Mouse (Mus musculus) liver, embryonic 11.5 days (tissue): ENCODE data around the gene Taf12. TPM values are rescaled to one million over a fixed set of nuclear protein-coding genes. Genes with fewer than 3 reads are reported as not detected.
A peak's percentile ranks its signal among the peaks of the same experiment; 100 is the strongest.
"Not testable (repeated sequence)": the region's sequence is repeated elsewhere in the genome, so short reads cannot be mapped to it uniquely, and the experiment has no call there.

Experiments
- ATAC-seq: fragments of 200-750 bp; cut with Nextera tagmentation; replicated peaks from 2 replicates; pipeline ENCODE4 v1.8.0; 2017; ENCODE audit warnings: moderate number of reproducible peaks, mild to moderate bottlenecking, moderate TSS enrichment, moderate library complexity; ENCODE audit not compliant: low FRiP score
- DNase-seq: peaks from one replicate; pipeline ENCODE4 v3.0.0-alpha.2; 2017; ENCODE audit warnings: low spot score
- H3K27ac ChIP-seq: fragments of 300-500 bp; sonication (generic); 2 replicates; pipeline ENCODE4 v1.5.1; 2014; ENCODE audit warnings: mild to moderate bottlenecking, low read depth, low read length, control low read depth
- H3K27me3 ChIP-seq: fragments of 300-500 bp; sonication (generic); replicated peaks from 2 replicates; pipeline ENCODE4 v1.6.1; 2014; ENCODE audit warnings: low read length, mixed read lengths; ENCODE audit not compliant: control insufficient read depth, insufficient read depth
- H3K36me3 ChIP-seq: fragments of 300-500 bp; sonication (generic); 2 replicates; pipeline ENCODE4 v1.6.1; 2014; ENCODE audit warnings: mild to moderate bottlenecking, low read length, moderate library complexity, mixed read lengths; ENCODE audit not compliant: control insufficient read depth, insufficient read depth
- H3K4me1 ChIP-seq: fragments of 300-500 bp; sonication (generic); replicated peaks from 2 replicates; pipeline ENCODE4 v1.6.1; 2014; ENCODE audit warnings: low read length, mixed read lengths; ENCODE audit not compliant: control insufficient read depth, insufficient read depth
- H3K4me2 ChIP-seq: fragments of 300-500 bp; sonication (generic); 2 replicates; pipeline ENCODE4 v1.6.1; 2014; ENCODE audit warnings: mild to moderate bottlenecking, control low read depth, moderate library complexity
- H3K4me3 ChIP-seq: fragments of 300-500 bp; sonication (generic); 2 replicates; pipeline ENCODE4 v1.5.1; 2014; ENCODE audit warnings: low read depth, low read length, control low read depth
- H3K9ac ChIP-seq: fragments of 300-500 bp; sonication (generic); 2 replicates; pipeline ENCODE4 v1.6.1; 2014; ENCODE audit warnings: low read depth, low read length, control low read depth
- H3K9me3 ChIP-seq: fragments of 300-500 bp; sonication (generic); 2 replicates; pipeline ENCODE4 v1.6.1; 2016; ENCODE audit warnings: low read length, inconsistent platforms, mixed read lengths; ENCODE audit not compliant: control insufficient read depth
- WGBS: fragments of 180-500 bp; shearing (Covaris S2); extraction: QIAGEN DNeasy Blood & Tissue Kit; methylation state at CpG from one replicate; pipeline ENCODE4 v1.1.7; 2014; 5-methylcytosine and 5-hydroxymethylcytosine counted together
- polyA plus RNA-seq: library from polyadenylated mRNA; unstranded; fragments of >200 nt; fragmentation: Nextera tagmentation; extraction: Ambion mirVana; gene quantifications from 2 replicates; pipeline ENCODE4 v1.2.1, GENCODE M21; 2014

Gene Taf12
- polyA plus RNA-seq, 1 experiment from 2014 or later = 80.2 TPM

GRCm38 (mm10) chr4:132262358-132262616 lies 11.9 kb upstream of the Taf12 start:
- DNase-seq (no peak), ATAC-seq (no peak)
- Histone ChIP-seq H3K4me1 (peaks cover 12% of the 10 kb centered on the region), H3K9ac (peak overlapping the region; percentile 93), H3K9me3 (no peaks in the 10 kb centered on the region), H3K4me2 (peak overlapping the region; percentile 62), H3K4me3 (peak overlapping the region; percentile 86), H3K36me3 (no peaks in the 10 kb centered on the region), H3K27me3 (no peaks in the 10 kb centered on the region), H3K27ac (peak overlapping the region; percentile 96)
- WGBS = 58% methylated on average over 5 of the region's 5 CpGs

- no peak for DNase-seq
- H3K27me3 ChIP-seq = no peaks in the 10 kb centered on the region
- WGBS = 82% methylated on average over 7 of the region's 7 CpGs
These were observed 10.9 kb upstream of the Taf12 start for GRCm38 (mm10) chr4:132263313-132263712.

GRCm38 (mm10) chr4:132266835-132267349 lies 7.3 kb upstream of the Taf12 start:
- Histone ChIP-seq H3K36me3 (no peaks in the 10 kb centered on the region), H3K27me3 (no peaks in the 10 kb centered on the region), H3K27ac (no peak overlapping the region), H3K4me3 (no peak overlapping the region), H3K4me1 (peaks cover 12% of the 10 kb centered on the region), H3K9me3 (no peaks in the 10 kb centered on the region), H3K9ac (no peak overlapping the region), H3K4me2 (no peak overlapping the region)
- WGBS = 84% methylated on average over 3 of the region's 3 CpGs
- ATAC-seq = no peak
- no peak for DNase-seq

More at GRCm38 (mm10) chr4:132263313-132263712, 10.9 kb upstream of the Taf12 start:
- no peak overlapping the region for H3K9ac ChIP-seq
- ATAC-seq = no peak
- H3K36me3 ChIP-seq = no peaks in the 10 kb centered on the region
- no peak overlapping the region for H3K27ac ChIP-seq
- peaks cover 12% of the 10 kb centered on the region for H3K4me1 ChIP-seq
- H3K9me3 ChIP-seq = no peaks in the 10 kb centered on the region
- H3K4me2 ChIP-seq = no peak overlapping the region
- no peak overlapping the region for H3K4me3 ChIP-seq

- Histone ChIP-seq H3K27ac (0 out of 2 replicates have a peak overlapping the region, but pooled peaks have one; percentile 11), H3K9me3 (no peaks in the 10 kb centered on the region), H3K4me1 (peaks cover 7% of the 10 kb centered on the region), H3K4me2 (peak overlapping the region; percentile 14; the same call in 1 of the 2 replicates), H3K4me3 (no peak overlapping the region), H3K9ac (no peak overlapping the region), H3K36me3 (no peaks in the 10 kb centered on the region), H3K27me3 (no peaks in the 10 kb centered on the region)
- WGBS = 11% methylated on average over 6 of the region's 6 CpGs
- DNase-seq = no peak
- ATAC-seq = no peak
These were observed 5.1 kb upstream of the Taf12 start for GRCm38 (mm10) chr4:132268871-132269739.

GRCm38 (mm10) chr4:132269740-132270560 lies 4.2 kb upstream of the Taf12 start:
- ATAC-seq = peak; percentile 76
- peak; percentile 86 for DNase-seq

DNA sequence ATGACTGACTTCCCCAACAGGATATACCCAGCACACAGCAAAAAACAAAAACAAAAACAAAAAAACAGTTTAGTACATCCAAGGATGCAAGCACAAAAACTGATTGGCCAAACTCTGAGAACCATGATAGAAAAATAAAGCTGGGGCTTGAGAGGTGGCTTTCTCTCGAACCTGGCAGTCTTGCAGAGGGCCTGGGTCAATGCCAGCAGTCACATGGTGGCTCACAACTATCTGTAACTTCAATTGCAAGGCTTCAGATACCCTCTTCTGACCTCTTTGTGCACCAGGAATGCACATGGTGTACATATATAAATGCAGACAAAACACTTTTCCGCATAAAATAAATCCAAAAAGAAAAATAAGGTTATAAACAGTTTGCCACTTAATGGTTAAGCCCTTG lies 1.0 kb upstream of the Taf12 start:
- no peaks in the 10 kb centered on the region for H3K36me3 ChIP-seq
- H3K4me3 ChIP-seq = peak overlapping the region; percentile 89; the same call in 1 of the 2 replicates
- H3K27ac ChIP-seq = no peak overlapping the region
- ATAC-seq (no peak), DNase-seq (no peak)
- no peaks in the 10 kb centered on the region for H3K9me3 ChIP-seq
- peaks cover 14% of the 10 kb centered on the region for H3K4me1 ChIP-seq
- peak overlapping the region; percentile 98 for H3K9ac ChIP-seq
- H3K4me2 ChIP-seq = peak overlapping the region; percentile 73
- H3K27me3 ChIP-seq = no peaks in the 10 kb centered on the region
- WGBS = 57% methylated on average over 2 of the region's 2 CpGs

More at GRCm38 (mm10) chr4:132269740-132270560, 4.2 kb upstream of the Taf12 start:
- under 1% methylated on average over 35 of the region's 35 CpGs for WGBS
- peak overlapping the region; percentile 68 for H3K9ac ChIP-seq
- H3K27ac ChIP-seq = peak overlapping the region; percentile 92
- no peaks in the 10 kb centered on the region for H3K36me3 ChIP-seq
- peak overlapping the region; percentile 72 for H3K4me2 ChIP-seq
- no peaks in the 10 kb centered on the region for H3K27me3 ChIP-seq
- peaks cover 7% of the 10 kb centered on the region for H3K4me1 ChIP-seq
- peak overlapping the region; percentile 35 for H3K4me3 ChIP-seq
- H3K9me3 ChIP-seq = no peaks in the 10 kb centered on the region

DNA sequence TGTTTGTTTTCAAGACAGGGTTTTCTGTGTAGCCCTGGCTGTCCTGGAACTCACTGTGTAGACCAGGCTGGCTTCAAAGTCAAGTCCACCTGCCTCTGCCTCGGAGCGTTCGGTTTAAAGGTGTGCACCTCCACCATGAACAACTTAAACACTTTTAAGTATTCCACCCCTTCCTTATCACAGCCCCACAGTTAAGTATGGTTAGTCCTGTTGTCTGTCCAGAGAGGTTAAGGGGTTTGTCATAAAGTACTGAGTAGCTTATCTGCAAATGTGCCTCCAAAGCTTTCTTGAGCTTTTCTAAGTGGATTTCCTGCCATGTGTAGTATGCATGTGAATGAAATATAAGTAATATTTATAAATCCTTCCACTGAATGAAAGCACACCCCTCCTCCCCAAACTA lies 1.8 kb downstream of the Taf12 start:
- Histone ChIP-seq H3K36me3 (peaks cover 4% of the 10 kb centered on the region; the same call in 1 of the 2 replicates), H3K27ac (peak overlapping the region; percentile 82), H3K4me1 (peaks cover 11% of the 10 kb centered on the region), H3K9ac (peak overlapping the region; percentile 43), H3K4me3 (peak overlapping the region; percentile 89), H3K9me3 (no peaks in the 10 kb centered on the region), H3K27me3 (no peaks in the 10 kb centered on the region), H3K4me2 (peak overlapping the region; percentile 73)
- WGBS = 45% methylated on average over 3 of the region's 3 CpGs
- DNase-seq (no peak), ATAC-seq (peak; percentile 69)

- 92% methylated on average over 2 of the region's 5 CpGs for WGBS
- not testable (repeated sequence) for ATAC-seq, H3K9me3 ChIP-seq, H3K4me2 ChIP-seq, H3K27me3 ChIP-seq, H3K9ac ChIP-seq, H3K4me1 ChIP-seq, H3K4me3 ChIP-seq, DNase-seq, H3K27ac ChIP-seq
- peaks cover 38% of the 10 kb centered on the region for H3K36me3 ChIP-seq
These were observed 14.7 kb downstream of the Taf12 start for GRCm38 (mm10) chr4:132288840-132289239.
